Mouse (Mus musculus) v-Abl transformed pro-B cells (cell line): ENCODE data around the gene Upk1a.

Experiments used
- in situ Hi-C, 2 experiments: fragments of 400-800 bp; cut with MboI; formaldehyde crosslinking; loops; one replicate each; pipeline ENCODE4 v1.15.1; 2025; ENCODE audit not compliant: unreplicated experiment in 2 of 2

Gene Upk1a

DNA sequence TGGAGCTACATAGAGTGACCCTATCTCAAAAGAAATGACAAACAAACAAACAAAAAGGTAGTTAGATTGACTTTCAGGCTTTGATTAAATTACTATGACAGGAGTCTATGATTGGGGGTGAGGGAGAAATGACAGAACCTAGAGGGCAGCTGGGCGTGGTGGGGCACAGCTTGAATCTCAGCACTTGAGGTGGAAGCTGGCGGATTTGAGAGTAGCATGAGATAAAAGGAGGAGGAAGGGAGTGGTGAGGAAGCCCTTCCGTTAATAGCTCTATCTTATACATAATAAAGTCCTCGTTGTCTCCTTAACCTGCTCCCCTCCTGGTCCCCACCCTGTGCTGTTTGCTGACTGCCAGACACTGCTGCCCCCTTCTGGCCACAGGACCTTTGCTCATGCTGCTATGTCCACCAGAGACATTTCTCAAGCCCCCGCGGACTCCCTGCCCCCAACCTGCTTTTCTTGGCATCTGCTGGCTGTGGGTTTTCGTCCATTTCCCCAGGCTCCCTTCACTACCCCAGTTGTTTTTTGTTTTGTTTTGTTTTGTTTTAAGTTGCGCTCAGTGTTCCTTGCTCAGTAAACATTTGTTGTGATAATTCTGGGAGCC, 4.8 kb downstream of the Upk1a start:
- in situ Hi-C loops: loop anchor here in 1 of 2 experiments (5.0 to 25.0 kb wide), 2 partner anchors 116 to 271 kb away; partner anchors contain the start of gene Prodh2

GRCm38 (mm10) chr7:30604944-30605343, 7.7 kb downstream of the Upk1a start:
- in situ Hi-C loops: loop anchor here in 1 of 2 experiments (5.0 to 25.0 kb wide), 2 partner anchors 113 to 268 kb away; partner anchors contain the start of gene Prodh2

DNA sequence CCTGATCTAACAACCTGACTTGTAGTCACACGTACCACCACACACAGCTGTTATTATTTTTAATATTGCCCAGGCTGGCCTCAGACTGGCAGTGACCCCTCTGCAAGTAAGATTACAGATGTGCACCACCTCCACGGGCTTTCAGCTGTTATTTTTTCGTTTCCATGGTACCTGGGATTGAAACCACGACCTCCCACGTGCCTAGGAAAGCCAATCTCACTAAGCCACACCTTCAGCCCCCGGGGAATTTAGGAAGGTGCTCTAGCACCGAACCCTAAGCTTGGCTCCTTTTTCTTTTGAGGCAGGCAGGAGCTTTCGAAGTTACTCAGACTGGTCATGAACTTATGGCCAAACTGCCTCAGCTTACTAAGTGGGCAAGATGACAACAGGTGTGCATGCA, 8.2 kb downstream of the Upk1a start:
- in situ Hi-C loops: loop anchor here in 1 of 2 experiments (25.0 kb wide), 1 partner anchor 267 kb away; no protein-coding TSS in a partner anchor

DNA sequence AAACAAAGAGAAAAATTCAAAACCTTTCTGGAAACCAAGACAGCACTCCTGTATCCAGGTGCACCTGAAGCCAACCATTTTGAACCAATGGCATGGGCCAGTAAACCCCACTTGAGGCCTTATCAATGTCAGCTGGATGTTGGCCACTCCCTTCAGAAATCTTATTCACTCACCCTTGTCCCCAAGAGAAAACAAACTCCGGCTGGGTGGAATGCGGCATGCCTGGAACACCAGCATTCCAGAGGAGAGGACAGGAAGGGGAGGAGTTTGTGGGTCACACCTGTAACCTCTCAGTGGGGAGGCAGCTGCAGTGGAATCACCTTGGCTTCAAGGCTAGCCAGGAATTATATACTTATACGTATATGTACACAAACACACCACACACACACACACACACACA, 10.1 kb downstream of the Upk1a start:
- in situ Hi-C loops: loop anchor here in 1 of 2 experiments (25.0 kb wide), 1 partner anchor 265 kb away; no protein-coding TSS in a partner anchor

DNA sequence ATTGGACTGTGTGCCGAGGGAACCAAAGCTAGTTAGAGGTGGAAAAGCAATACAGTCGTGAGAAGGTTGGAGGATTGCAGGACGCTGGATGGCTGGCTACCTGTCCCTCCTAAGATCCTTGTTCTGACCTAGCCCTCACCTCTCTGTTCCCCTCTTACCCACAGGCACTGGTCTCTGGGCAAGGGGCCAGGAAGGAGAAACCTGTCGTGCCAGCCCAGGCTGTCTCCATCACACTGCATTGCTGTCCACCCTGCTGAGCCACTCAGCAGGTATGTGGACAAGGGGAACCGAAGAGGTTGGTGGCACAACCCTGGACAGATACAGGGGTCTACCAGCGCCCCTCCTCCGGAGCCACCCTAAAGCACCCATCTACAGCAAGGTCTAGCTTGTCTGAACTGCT, 12.0 kb downstream of the Upk1a start:
- in situ Hi-C loops: loop anchor here in 1 of 2 experiments (25.0 kb wide), 1 partner anchor 263 kb away; no protein-coding TSS in a partner anchor

GRCm38 (mm10) chr7:30599933-30600353, 12.7 kb downstream of the Upk1a start:
- in situ Hi-C loops: loop anchor here in 1 of 2 experiments (25.0 kb wide), 1 partner anchor 263 kb away; no protein-coding TSS in a partner anchor

DNA sequence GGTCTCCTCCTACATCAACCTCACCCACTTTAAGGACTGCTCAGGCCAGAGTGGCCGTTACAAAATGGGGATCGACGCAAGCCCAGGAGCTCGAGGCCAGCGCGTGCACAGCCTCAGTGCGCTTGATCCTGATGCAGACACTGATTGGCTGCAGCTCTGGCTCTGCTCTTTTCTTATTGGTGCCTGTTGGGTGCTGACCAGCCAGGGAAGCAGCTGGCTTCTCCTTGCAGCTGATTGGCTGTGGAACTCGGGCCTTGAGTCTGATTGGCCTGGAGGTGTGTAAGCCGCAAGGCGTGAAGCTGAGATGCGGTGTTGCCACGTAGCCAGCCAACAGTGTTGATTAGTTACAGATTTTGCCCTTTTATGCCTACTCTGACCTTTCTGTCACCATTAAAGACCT, 13.9 kb downstream of the Upk1a start, which contains the start of gene Zbtb32:
Zbtb32 (minus strand) TSS at position 124 of the 400 bp plus-strand sequence.
- in situ Hi-C loops: no loop called here

DNA sequence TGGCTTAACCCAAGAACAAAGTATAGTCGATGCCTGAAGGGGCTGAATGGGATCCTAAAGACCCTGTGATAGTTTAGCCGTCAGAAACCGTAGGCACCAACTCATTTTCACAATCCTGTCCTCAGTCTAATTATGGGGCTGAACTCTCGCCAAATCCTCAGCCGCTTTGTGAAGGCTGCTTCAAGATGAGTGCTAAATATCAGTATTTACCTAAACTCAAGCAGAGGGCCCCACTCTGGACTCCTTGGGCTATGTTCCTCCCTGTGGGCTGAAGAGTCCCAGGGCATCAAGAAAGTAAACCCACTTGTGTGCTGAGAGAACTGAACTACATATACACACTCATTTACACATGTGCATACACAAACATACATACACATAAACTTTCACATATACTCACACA, 15.8 kb downstream of the Upk1a start:
- in situ Hi-C loops: no loop called here

- in situ Hi-C loops: no loop called here
Observed at GRCm38 (mm10) chr7:30596093-30596492, 16.6 kb downstream of the Upk1a start.

- in situ Hi-C loops: no loop called here
Observed at GRCm38 (mm10) chr7:30594510-30595024, 18.1 kb downstream of the Upk1a start.

DNA sequence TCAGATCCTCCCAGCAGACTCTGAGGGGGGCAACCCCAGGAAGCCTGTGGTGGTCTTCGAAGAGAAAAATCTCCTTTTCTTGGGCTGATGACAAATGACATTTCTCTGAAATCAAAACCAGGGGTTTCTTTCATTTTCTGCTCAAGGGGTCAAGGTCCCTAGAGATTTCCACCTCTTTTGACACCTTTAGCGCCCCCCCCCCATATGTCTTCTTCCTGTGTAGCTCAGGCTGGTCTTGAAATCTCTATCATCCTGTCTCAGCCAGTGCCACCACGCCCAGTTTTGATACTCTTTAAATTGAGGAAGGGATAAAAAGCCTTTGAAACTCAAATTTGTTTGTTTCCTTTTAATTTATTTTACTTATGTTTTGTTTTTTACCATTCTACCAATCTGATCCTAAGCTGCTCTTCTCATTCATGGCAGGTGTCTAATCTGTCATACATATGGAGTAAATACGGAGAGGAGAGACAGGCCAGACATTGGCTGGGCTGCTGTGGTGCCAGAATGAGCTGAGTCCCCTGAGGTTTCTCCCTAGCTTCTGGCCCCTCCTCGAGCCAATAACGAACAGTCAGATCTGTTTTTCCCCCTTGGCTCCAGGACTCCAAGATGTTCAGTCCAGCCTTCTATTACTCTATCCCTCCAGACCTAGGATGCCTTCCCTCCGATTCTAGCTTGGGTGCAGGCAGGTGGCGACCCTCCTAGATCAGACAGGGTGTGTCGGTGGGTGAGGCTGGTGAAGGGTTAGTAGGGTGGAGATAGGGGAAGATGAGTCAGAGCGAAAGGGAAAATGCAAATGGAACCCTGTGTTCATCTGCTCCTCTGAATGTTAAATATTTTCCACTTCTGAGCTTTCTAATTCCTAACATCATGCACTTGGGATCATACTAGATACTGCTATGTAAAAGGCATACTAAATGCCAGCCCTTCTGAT, 18.8 kb downstream of the Upk1a start:
- in situ Hi-C loops: no loop called here

DNA sequence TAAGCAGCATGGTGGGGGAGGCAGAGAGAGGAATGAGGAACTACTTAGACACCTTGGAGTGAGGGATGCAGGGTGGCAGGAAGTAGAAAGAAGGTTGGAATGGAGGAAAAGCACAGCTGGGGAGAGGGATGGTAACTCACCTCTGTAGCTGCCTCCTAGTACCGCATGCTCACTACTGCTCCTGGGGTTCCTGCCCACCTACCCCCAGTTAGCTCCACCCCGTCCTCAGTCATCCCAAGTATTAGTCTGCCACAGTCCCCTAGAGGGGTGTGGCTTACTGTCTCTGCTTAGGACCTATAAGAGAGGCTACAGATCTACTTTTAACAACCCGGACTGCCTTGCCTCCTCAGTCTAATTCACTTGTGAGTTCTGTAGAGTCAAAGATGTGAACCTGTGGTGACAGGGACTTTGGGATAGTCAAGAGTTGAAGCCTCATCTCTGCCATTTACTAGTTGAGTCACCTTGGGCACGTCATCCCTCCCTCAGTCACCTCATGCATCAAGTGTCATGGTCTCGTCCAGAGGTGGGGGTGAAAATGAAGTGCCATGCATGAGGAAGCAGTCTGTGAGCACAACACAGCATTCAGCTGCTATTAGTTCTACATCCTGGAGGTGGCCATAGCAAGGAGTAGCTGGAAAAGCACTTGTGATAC, 19.7 kb downstream of the Upk1a start:
- in situ Hi-C loops: no loop called here

DNA sequence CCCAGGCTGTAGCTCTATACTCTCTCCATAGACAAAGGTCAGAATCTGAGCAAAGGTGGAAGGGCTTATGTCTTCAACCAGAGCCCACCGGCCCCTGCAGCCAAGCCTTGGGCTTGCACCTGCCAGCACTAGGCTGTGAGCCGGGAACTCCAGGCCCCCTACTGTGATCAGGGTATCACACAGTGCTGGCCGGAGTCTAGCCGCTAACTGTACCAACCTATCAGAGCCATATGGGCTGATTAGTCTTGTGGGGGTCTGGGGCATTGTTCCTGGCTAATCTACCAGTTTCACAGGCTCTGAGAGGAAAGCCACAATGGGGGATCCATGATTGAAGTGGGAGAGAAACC, 21.1 kb downstream of the Upk1a start:
- in situ Hi-C loops: no loop called here

DNA sequence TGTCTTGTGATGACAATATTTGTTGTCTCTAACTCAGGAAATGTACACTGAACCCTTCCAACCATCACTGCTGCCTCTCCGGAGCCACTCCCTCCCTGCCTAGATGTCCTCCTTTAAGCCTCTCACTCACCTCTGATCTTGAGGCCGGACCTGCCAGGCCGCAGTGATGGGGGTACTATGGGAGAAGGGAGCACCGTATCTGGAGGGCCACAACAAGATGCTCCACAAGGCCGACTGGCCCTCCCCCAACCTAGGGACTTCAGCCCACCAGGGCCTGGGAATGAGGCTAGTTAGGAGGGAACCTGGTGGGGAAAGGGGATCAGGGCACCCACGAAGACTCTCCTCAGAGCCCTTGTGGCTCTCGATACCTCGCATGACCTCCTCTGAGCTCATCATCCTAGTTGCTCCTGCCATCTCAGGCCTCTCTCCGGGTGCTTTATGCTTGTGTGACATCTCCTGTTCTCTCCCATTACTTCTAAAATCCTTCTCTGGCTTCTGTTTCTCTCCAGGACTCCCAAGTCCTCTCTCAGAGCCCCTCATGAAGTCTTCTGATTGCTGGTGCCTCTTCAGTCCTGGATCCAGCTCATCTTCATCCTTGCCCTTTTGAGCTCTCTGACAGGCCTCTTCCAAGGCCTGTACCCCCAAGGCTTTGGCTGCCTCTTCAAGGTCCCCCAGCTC, 21.6 kb downstream of the Upk1a start:
- in situ Hi-C loops: no loop called here

DNA sequence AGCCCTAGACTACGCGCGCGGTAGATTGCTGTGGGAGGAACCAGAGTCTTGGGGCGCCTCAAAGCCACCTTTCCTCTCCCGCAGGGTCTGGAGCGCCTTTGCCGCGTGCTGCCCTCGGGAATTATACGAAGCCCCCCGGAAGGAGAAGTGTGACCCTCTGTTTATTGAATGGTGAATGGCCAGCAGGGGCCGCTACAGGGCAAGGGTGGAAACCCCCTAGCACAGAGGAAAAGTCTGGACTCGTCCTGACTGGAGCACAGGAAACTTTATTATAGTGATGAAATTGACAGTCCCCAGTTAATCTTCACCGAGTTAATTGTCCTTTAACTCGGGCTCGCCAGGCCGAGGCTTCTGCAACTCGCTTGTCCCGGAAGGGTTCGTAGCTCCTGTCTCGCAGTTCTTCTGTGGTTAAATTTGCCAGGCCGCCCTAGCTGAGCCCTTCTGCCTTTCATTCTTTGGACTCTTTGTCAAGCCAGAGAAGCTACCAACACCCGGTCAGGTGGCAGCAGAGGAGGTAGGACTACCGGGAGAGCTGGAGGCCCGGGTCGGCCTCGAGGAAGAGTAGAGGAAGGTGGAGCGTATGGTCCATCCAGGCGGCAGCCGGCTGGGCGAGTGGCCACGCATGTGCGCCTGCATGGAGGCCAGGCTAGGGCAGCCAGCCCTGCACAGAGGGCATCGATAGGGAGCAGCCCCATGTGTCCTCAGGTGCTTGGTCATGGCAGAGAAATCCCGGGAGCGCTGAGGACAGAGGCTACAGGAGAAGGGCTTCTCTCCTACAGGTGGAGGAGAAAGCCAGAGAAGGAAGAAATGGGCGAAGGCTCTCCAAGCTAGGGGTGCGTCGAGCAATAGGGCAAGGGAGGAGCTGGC, 23.0 kb downstream of the Upk1a start:
- in situ Hi-C loops: no loop called here

DNA sequence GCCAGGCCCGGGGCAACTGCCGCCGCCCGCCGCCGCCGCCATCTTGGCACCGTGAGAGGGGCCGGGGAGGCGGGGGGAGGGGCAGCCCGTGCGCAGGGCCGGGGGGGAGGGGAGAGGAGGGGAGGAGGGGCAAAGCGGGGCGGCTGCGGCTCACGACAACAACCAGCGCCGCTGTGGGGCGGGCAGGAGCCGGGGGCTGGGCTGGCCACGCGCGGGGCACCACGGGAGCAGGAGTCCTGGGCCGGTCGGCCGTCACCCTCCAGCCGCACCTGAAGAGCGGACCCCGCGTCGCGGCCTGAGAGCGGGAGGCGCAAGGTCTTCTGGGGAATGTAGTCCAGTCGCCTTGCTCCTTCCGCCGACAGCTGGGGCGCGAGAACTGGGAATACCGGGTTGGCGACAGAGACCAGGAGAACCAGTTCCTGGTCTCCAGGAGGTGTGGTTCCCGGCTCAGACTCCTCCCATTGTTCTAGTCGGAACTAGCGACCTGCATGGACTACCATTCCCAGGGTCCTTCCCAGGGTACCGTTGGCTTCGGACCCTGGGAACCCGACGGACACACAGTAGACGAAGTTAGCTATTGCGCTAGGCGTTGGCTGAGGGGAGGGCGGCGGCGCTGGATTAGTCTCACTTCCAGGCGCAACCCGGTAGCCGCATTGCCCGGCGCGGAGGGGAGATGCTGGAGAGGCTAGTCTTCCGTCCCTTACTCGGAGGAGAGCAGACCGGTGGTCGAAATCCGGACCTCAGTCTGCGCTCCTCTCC, 23.8 kb downstream of the Upk1a start, which contains the start of gene Kmt2b:
Kmt2b (minus strand) TSS at position 51 of the 759 bp plus-strand sequence.
- in situ Hi-C loops: no loop called here

DNA sequence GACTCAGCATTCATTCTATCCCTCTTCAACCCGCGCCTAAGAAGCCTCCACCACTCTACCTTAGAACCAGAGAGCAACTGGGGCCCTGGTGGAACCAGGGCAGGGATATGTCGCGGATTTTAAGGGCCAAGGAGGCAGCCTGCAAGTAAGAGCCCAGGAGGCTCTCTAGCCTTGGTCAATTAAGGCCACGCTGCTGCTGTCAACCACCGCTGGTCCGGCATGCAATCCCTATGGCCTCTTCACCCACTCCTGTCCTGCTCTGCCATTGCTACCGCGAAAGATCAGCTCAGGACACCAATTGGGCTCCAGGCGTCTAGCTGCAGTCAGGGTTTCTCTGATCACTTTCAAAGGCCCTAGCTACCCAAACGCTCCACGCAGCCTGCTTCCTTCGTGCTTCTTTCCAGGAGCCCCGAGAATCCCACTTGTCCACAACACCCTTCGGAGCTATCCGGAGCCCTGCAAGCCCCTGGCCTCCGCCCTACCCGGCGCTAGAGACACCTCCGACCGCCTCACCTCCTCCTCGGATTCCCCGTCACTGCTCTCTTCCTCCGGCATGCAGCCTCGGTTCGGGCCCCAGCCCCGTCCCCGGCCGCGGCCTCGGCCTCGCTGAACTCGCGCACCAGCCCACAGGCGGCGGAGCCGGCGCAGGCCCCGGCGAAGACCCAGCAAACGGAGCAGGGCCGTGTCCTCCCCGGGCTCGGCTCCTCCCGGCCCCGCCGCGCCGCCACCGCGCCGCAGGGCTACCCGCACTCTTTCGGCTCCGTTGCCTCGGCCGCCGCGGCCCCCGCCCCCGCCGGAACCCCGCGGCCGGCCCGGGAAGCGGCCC, 24.6 kb downstream of the Upk1a start:
- in situ Hi-C loops: no loop called here
